Mouse (Mus musculus) cortical plate, adult 2 months (tissue): ENCODE measurements around the gene Sema5a.

Experiments used
- CTCF ChIP-seq: fragments of 200-500 bp; IDR thresholded peaks from 2 replicates; pipeline ENCODE4 v1.5.1; 2011; ENCODE audit warnings: mild to moderate bottlenecking, control low read depth, low read length; ENCODE audit not compliant: insufficient read depth; ENCODE audit errors: extremely low read depth
- POLR2A ChIP-seq: fragments of 200-500 bp; IDR thresholded peaks from 2 replicates; pipeline ENCODE4 v1.6.1; 2011; ENCODE audit warnings: mild to moderate bottlenecking, low read length, control low read depth; ENCODE audit not compliant: insufficient read depth; ENCODE audit errors: extremely low read depth

GRCm38 (mm10) chr15:32317074-32317473 is 72.5 kb downstream of the Sema5a start:
- TF ChIP-seq CTCF (no peak), POLR2A (no peak)
